Mouse (Mus musculus) heart, postnatal 25 days (tissue): ENCODE results near the gene Krt18. TPM values are rescaled to one million over a fixed set of nuclear protein-coding genes. Genes with fewer than 3 reads are reported as not detected.
"Not testable (repeated sequence)": the region's sequence is repeated elsewhere in the genome, so short reads cannot be mapped to it uniquely, and the experiment has no call there.

ENCODE experiments used
- DNase-seq: peaks from one replicate; pipeline ENCODE4 v3.0.0; 2022; ENCODE audit warnings: low spot score
- intact Hi-C: fragments of 180-260 bp; cut with DNase I; formaldehyde crosslinking; loops from one replicate; pipeline ENCODE4 v1.15.1; 2025
- total RNA-seq, 2 experiments: library from RNA; stranded (reverse); gene quantifications; 2 replicates each; pipeline ENCODE4 v1.2.3; 2021

Gene Krt18
- total RNA-seq, 2 experiments from 2014 or later = 3.7 to 4.9 TPM

DNA sequence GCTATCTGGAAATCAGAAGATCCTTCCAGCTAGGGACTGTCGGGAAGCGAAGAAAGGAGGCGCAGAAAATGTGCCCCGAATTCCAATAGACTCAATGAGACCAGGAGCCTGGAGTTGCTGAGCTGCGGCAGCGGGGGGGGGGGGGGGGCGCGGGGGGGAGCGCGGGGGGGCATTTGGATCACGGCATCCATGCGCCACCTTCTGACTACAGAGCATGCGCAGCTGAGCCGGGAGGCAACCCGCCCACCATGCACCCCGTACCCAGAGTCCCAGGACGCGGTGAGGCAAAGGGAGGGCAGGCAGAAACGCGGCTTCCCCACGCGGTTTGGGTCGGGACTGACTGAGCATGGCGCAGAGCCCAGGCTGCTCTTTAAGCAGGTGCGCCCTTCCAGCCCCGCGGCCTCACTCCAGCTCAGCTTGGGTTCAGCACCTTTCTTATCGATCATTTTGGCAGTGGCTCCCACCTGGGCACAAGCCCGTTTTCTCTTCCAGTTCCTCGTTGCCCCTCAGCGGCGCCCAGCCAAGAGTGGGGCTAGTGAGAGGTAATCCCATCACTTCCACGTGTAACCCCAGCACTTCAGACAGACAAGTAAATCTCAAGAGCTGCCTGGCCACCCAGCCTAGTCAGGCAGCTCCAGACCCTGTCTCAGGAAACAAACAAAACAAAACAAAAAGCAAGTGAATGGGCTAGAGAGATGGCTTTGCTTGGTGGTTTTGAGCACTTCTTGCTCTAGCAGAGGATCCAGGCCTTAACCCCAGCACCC is 24.1 kb downstream of the Krt18 start:
- intact Hi-C loops = no loop called here
- no peak for DNase-seq

- intact Hi-C loops = no loop called here
- DNase-seq = no peak
Measured at GRCm38 (mm10) chr15:102056495-102057174, 28.7 kb downstream of the Krt18 start.

- intact Hi-C loops = loop anchor here (1.0 to 5.0 kb wide), 4 partner anchors 77 to 738 kb away; no protein-coding TSS in a partner anchor
- peak; percentile 82 for DNase-seq
Measured at GRCm38 (mm10) chr15:102065661-102066325, 37.8 kb downstream of the Krt18 start.

DNA sequence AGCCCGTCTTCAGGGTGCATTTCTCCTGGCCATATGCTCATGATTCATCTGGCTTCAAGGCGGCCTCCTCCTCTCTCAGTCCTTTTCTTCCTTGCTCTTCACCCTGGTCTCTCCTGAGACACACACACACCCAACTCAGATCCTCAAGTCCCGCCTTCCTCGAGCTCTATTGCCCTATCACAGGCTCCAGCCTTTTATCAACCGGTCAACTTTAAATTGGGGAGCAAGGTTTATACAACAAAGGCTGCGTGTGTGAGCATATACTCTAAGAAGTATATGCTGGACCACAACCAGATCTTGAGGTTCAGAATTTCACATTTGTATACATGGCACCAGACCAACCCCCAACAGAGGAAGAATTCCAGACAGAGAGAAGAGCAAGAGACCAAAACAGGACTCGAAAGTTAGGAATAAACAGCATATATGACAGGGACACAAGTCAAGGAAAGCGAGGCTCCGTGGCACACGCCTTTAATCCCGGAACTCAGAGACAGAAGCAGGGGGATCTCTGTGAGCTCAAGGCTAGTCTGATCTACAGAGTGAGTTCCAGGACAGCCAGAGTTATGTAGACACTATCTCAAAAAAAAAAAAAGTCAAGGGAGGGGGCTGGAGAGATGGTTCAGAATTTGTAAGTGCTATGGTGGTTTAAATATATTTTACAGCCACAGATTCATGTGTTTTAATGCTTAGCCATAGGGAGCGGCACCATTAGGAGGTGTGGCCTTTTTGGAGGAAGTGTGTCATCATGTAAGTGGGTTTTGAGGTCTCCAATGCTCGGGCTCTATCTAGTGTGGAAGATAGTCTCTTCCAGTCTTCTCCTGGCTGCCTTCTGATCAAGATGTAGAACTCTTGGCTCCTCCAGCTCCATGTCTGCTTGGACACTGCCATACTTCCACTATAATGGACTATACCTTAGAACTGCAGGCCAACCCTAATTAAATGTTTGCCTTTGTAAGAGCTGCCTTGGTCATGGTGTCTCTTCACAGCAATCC is 42.8 kb downstream of the Krt18 start:
- intact Hi-C loops = no loop called here

DNA sequence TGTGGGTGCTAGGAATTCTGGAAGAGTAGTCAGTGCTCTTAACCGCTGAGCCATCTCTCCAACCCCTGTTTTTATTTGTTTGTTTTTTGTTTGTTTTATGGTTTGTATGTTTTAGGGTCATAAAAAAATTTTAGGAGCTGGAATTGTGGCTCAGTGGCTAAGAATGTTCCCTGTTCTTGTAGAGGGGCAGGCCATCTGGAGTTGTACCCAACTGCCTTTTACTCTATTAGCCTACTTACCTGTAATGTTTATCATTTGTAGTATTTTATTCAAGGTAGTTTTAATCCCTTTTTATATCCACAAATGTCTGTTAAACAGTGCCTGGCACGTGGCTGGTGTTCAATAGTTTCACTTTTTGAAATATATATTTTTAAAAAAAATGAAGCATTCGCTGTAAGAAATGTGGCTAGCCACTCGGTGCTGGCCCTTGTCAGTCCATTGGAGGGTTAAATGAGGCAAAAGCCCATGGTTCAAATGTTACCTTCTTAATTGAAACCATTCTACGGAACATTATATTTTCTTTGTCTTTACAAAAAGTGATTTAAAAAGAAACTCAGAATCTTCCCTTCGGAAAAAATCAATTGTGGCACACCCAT is 45.1 kb downstream of the Krt18 start:
- intact Hi-C loops = no loop called here
- DNase-seq = no peak

More for the DNA sequence above, 42.8 kb downstream of the Krt18 start:
- DNase-seq = no peak

DNA sequence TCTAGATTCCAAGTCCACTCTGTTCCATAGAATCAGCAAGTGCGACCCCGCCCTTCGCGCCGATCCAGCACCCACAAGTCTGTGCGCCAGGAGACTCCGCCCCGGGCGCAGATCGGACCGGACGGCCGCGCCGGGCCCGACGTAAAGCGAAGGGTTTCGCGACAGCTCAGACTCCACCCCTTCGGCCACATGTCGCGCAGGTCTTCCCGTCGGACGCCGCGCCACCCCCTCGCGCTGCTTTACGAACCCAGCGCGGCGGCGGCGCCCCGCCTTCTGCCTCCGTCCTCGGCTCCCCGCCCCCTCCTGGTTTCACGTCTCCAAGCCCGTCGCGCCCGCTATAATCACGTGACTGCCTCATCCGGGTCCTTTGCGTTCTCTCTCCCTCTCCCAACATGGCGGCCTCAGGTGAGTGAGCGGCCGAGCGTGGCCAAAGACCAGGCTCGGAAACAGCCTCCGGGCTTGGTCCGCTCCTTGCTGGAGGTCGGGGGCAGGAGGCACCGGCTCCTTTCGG is 45.6 kb downstream of the Krt18 start, which contains the start of gene Eif4b:
TSS of gene Eif4b (plus strand) at position 215 of the 511 bp plus-strand sequence.
- DNase-seq = peak; percentile 99
- intact Hi-C loops = no loop called here

DNA sequence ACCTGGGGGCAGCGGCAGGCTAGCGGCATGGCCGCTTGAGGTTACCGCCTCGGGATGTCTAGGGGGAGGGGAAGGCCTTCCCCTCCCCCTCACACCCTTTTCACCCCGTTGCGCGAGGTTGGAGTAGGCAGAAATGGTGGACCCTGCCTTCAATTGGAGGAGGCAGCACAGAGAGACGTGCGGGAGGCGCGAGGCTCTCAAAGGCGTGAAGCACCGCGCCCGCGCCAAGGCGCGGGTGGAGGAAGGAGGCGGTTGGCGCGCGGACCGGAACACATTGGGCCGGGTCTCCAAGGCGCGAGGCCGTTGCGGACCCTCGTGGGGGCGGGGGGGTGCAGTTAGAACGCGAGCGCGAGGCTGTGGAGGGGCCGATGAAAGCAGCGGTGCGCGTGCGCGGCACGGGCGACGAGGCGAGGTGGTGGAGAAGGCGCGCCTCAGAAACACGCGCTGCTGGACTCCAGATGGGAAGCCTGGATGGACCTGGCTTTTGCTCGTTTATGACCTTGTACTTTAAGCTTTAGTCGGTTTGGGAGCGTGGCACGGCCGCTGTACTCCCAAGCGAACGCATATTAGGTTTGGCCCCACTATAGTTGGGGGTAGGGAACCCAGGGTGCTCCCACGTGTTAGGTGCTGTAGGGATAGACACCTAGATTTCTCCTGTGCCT is 46.2 kb downstream of the Krt18 start:
- DNase-seq = peak; percentile 35
- intact Hi-C loops = no loop called here

- DNase-seq = no peak
- intact Hi-C loops = no loop called here
Measured at GRCm38 (mm10) chr15:102074876-102075585, 47.1 kb downstream of the Krt18 start.

GRCm38 (mm10) chr15:102077111-102077677 is 49.2 kb downstream of the Krt18 start:
- intact Hi-C loops = no loop called here
- DNase-seq = no peak

DNA sequence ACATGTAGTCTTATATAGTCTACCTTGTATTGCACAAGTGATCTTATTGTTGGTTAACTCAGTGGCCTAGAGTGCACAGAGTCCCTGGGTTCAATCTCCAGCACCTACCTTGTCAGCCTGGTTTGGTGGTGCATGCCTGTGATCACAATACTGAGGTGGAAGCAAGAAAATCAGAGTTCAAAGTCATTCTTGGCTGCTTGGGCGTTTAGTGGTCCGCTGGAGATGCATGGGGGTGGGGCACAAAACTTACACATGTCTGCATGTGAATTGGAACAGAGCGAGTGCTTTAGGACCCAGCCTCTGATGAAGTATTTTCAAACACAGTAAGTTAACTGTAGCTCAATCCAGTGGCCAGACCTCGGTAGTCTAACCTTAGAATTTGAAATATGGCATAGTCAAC is 51.2 kb downstream of the Krt18 start:
- intact Hi-C loops = no loop called here
- DNase-seq = no peak

DNA sequence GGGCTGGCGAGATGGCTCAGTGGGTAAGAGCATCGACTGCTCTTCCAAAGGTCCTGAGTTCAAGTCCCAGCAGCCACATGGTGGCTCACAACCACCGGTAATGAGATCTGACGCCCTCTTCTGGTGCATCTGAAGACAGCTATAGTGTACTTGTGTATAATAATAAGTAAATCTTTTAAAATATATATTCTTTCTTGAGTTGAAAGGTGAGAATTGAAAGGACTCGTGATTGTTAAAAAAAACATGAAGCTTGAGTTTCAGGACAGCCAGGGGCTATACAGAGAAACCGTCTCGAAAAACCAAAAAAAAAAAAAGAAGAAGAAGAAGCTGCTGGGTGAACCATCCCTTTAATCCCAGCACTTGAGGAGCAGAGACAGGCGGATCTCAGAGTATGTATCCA is 51.9 kb downstream of the Krt18 start:
- intact Hi-C loops = not testable (repeated sequence)

DNA sequence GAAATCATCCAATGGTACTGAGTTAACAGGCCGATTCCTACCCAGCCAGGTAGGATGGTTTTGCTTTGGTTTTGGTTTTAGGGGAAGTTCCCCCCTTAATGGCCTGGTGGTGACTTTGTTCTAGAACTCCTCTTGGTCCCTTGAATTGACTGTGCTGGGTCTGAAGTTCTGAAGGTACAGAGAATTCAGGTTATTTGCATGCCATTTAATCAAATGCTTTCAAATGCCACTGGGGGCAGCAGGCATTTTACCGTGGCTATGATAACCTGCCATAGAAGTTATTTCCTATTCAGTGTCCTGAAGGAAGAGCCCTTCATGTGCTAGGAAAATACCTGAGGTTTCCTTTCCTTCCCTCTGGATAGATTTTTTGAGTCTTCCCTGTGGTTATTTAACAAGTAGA is 52.4 kb downstream of the Krt18 start:
- intact Hi-C loops = no loop called here
- no peak for DNase-seq

More for the DNA sequence above, 51.9 kb downstream of the Krt18 start:
- DNase-seq = not testable (repeated sequence)

Other genes with a start within 250 kb of the Krt18 start
- gene Krt72, start 241.7 kb upstream of the Krt18 start, total RNA-seq = not detected
- not detected for gene Krt73, start 225.8 kb upstream of the Krt18 start, total RNA-seq
- gene Krt2, start 210.0 kb upstream of the Krt18 start, total RNA-seq = not detected
- not detected for gene Krt1, start 177.4 kb upstream of the Krt18 start, total RNA-seq
- gene Krt77, start 158.5 kb upstream of the Krt18 start, total RNA-seq = not detected
- not detected for gene Krt76, start 135.3 kb upstream of the Krt18 start, total RNA-seq
- gene Krt4, start 103.4 kb upstream of the Krt18 start, total RNA-seq = not detected
- gene Krt79, start 87.9 kb upstream of the Krt18 start, total RNA-seq = not detected
- not detected for gene Krt78, start 73.9 kb upstream of the Krt18 start, total RNA-seq
- gene Krt8, start 23.7 kb upstream of the Krt18 start, total RNA-seq = 1 to 10 TPM; 2.5 to 2.7 TPM
- 100 to 1,000 TPM; 131 to 144 TPM for gene Eif4b, start 45.6 kb downstream of the Krt18 start, total RNA-seq
- gene Tns2, start 72.2 kb downstream of the Krt18 start, total RNA-seq = 100 to 1,000 TPM in 1 of 2 experiments, 10 to 100 TPM in 1; 98.6 to 118 TPM
- gene Spryd3, start 108.1 kb downstream of the Krt18 start, total RNA-seq = 10 to 100 TPM; 13.2 to 15.1 TPM
- 10 to 100 TPM; 38.3 to 43.6 TPM for gene Igfbp6, start 116.2 kb downstream of the Krt18 start, total RNA-seq
- gene Soat2, start 122.3 kb downstream of the Krt18 start, total RNA-seq = under 1 TPM in 1 of 2 experiments, not detected in 1; 0.11 TPM
- gene Zfp740, start 175.1 kb downstream of the Krt18 start, total RNA-seq = 10 to 100 TPM; 34.0 to 35.2 TPM
- gene Csad, start 176.5 kb downstream of the Krt18 start, total RNA-seq = 10 to 100 TPM; 15.7 to 16.3 TPM
- gene Itgb7, start 203.8 kb downstream of the Krt18 start, total RNA-seq = 1 to 10 TPM; 1.3 TPM
- gene Rarg, start 229.3 kb downstream of the Krt18 start, total RNA-seq = 10 to 100 TPM; 17.0 to 20.8 TPM
- gene Gm9918, start 242.4 kb downstream of the Krt18 start, total RNA-seq = not detected